Mouse (Mus musculus): ENCODE measurements around the gene Cenpu.

Cenpu gene

GRCm38 (mm10) chr8:46597411-46597810 is 45.6 kb downstream of the Cenpu start:
- no peak for ATAC-seq (ENCODE audit: insufficient number of reproducible peaks, low FRiP score, low TSS enrichment)

GRCm38 (mm10) chr8:46598114-46598513 is 46.3 kb downstream of the Cenpu start:
- ATAC-seq (ENCODE audit: insufficient number of reproducible peaks, low FRiP score, low TSS enrichment), result no peak

GRCm38 (mm10) chr8:46598753-46599152 is 46.9 kb downstream of the Cenpu start:
- no peak for ATAC-seq (ENCODE audit: insufficient number of reproducible peaks, low FRiP score, low TSS enrichment)

- no peak for ATAC-seq (ENCODE audit: insufficient number of reproducible peaks, low FRiP score, low TSS enrichment)
These were observed 47.6 kb downstream of the Cenpu start for GRCm38 (mm10) chr8:46599314-46599904.

- ATAC-seq (ENCODE audit: insufficient number of reproducible peaks, low FRiP score, low TSS enrichment), result no peak
These were observed 49.3 kb downstream of the Cenpu start for GRCm38 (mm10) chr8:46600959-46601707.

GRCm38 (mm10) chr8:46603587-46603986 is 51.8 kb downstream of the Cenpu start:
- no peak for ATAC-seq (ENCODE audit: insufficient number of reproducible peaks, low FRiP score, low TSS enrichment)

GRCm38 (mm10) chr8:46606930-46607329 is 55.1 kb downstream of the Cenpu start:
- no peak for ATAC-seq (ENCODE audit: insufficient number of reproducible peaks, low FRiP score, low TSS enrichment)

- ATAC-seq (ENCODE audit: insufficient number of reproducible peaks, low FRiP score, low TSS enrichment), result no peak
These were observed 59.7 kb downstream of the Cenpu start for GRCm38 (mm10) chr8:46611557-46611956.

- no peak for ATAC-seq (ENCODE audit: insufficient number of reproducible peaks, low FRiP score, low TSS enrichment)
These were observed 61.1 kb downstream of the Cenpu start for GRCm38 (mm10) chr8:46612913-46613312.

- ATAC-seq (ENCODE audit: insufficient number of reproducible peaks, low FRiP score, low TSS enrichment), result no peak
These were observed 61.5 kb downstream of the Cenpu start for GRCm38 (mm10) chr8:46613377-46613776.

GRCm38 (mm10) chr8:46615936-46616335 is 64.1 kb downstream of the Cenpu start:
- no peak for ATAC-seq (ENCODE audit: insufficient number of reproducible peaks, low FRiP score, low TSS enrichment)

GRCm38 (mm10) chr8:46616879-46617689 is 65.3 kb downstream of the Cenpu start, which contains the start of the genes Primpol and Casp3:
Primpol (minus strand) TSS chr8:46617212.
Casp3 (plus strand) TSS chr8:46617291.
- ATAC-seq (ENCODE audit: insufficient number of reproducible peaks, low FRiP score, low TSS enrichment), result peak; percentile 86

GRCm38 (mm10) chr8:46617690-46618620 is 66.1 kb downstream of the Cenpu start:
- peak; percentile 39; the same call in 1 of the 2 replicates for ATAC-seq (ENCODE audit: insufficient number of reproducible peaks, low FRiP score, low TSS enrichment)

GRCm38 (mm10) chr8:46618639-46619320 is 67.0 kb downstream of the Cenpu start:
- no peak for ATAC-seq (ENCODE audit: insufficient number of reproducible peaks, low FRiP score, low TSS enrichment)

GRCm38 (mm10) chr8:46622446-46623270 is 70.8 kb downstream of the Cenpu start:
- no peak for ATAC-seq (ENCODE audit: insufficient number of reproducible peaks, low FRiP score, low TSS enrichment)

GRCm38 (mm10) chr8:46625166-46625565 is 73.3 kb downstream of the Cenpu start:
- no peak for ATAC-seq (ENCODE audit: insufficient number of reproducible peaks, low FRiP score, low TSS enrichment)

GRCm38 (mm10) chr8:46626642-46627041 is 74.8 kb downstream of the Cenpu start:
- no peak for ATAC-seq (ENCODE audit: insufficient number of reproducible peaks, low FRiP score, low TSS enrichment)

GRCm38 (mm10) chr8:46627881-46628280 is 76.1 kb downstream of the Cenpu start:
- ATAC-seq (ENCODE audit: insufficient number of reproducible peaks, low FRiP score, low TSS enrichment), result no peak

GRCm38 (mm10) chr8:46628645-46629044 is 76.8 kb downstream of the Cenpu start:
- ATAC-seq (ENCODE audit: insufficient number of reproducible peaks, low FRiP score, low TSS enrichment), result no peak
